Mouse (Mus musculus) heart, postnatal 0 days (tissue): Measurements from ENCODE around the gene Epas1. TPM values are rescaled to one million over a fixed set of nuclear protein-coding genes. Genes with fewer than 3 reads are reported as not detected.

Experiments
- ATAC-seq: fragments of 200-750 bp; cut with Nextera tagmentation; 2 replicates; pipeline ENCODE4 v1.8.0; 2017; ENCODE audit warnings: low read depth, moderate number of reproducible peaks, moderate library complexity; ENCODE audit not compliant: insufficient read depth
- DNase-seq: peaks from one replicate; pipeline ENCODE4 v3.0.0-alpha.2; 2016; ENCODE audit warnings: low spot score
- H3K27ac ChIP-seq: fragments of 300-500 bp; sonication (generic); 2 replicates; pipeline ENCODE4 v1.5.1; 2014; ENCODE audit warnings: low read depth, mild to moderate bottlenecking
- H3K27me3 ChIP-seq: fragments of 300-500 bp; sonication (generic); 2 replicates; pipeline ENCODE4 v1.6.1; 2014; ENCODE audit warnings: low read length, mixed read lengths; ENCODE audit not compliant: control insufficient read depth, insufficient read depth
- H3K36me3 ChIP-seq: fragments of 300-500 bp; sonication (generic); replicated peaks from 2 replicates; pipeline ENCODE4 v1.6.1; 2014; ENCODE audit warnings: low read length, mixed read lengths; ENCODE audit not compliant: control insufficient read depth, insufficient read depth
- H3K4me1 ChIP-seq: fragments of 300-500 bp; sonication (generic); 2 replicates; pipeline ENCODE4 v1.6.1; 2014; ENCODE audit warnings: antibody characterized with exemption; ENCODE audit not compliant: control insufficient read depth, insufficient read depth
- H3K4me2 ChIP-seq: fragments of 300-500 bp; sonication (generic); 2 replicates; pipeline ENCODE4 v1.6.1; 2014; ENCODE audit warnings: low read depth, mild to moderate bottlenecking, low read length, moderate library complexity
- H3K4me3 ChIP-seq: fragments of 300-500 bp; sonication (generic); 2 replicates; pipeline ENCODE4 v1.5.1; 2014; ENCODE audit warnings: low read depth, low read length
- H3K9ac ChIP-seq: fragments of 300-500 bp; sonication (generic); replicated peaks from 2 replicates; pipeline ENCODE4 v1.6.1; 2014; ENCODE audit warnings: low read depth, low read length, mixed read lengths
- H3K9me3 ChIP-seq: fragments of 300-500 bp; sonication (generic); replicated peaks from 2 replicates; pipeline ENCODE4 v1.6.1; 2016; ENCODE audit warnings: low read length; ENCODE audit not compliant: control insufficient read depth
- CTCF ChIP-seq: IDR thresholded peaks from 2 replicates; pipeline ENCODE4 v1.5.1; 2016; ENCODE audit warnings: antibody characterized with exemption, control low read depth, low read depth
- EP300 ChIP-seq: IDR thresholded peaks from 2 replicates; pipeline ENCODE4 v1.6.1; 2016; ENCODE audit warnings: antibody characterized with exemption, low read depth
- WGBS: fragments of 180-500 bp; shearing (Covaris S2); extraction: QIAGEN DNeasy Blood & Tissue Kit; methylation state at CpG from one replicate; pipeline ENCODE4 v1.1.7; 2014; 5-methylcytosine and 5-hydroxymethylcytosine counted together
- polyA plus RNA-seq: library from polyadenylated mRNA; unstranded; fragments of >200 nt; fragmentation: Nextera tagmentation; extraction: Ambion mirVana; gene quantifications from 2 replicates; pipeline ENCODE4 v1.2.1, GENCODE M21; 2015
- total RNA-seq: library from RNA; depleted of rRNA; stranded (reverse); fragments of >200 nt; gene quantifications from 2 replicates; pipeline ENCODE4 v1.2.3, GENCODE M21; 2014; ENCODE audit warnings: low replicate concordance; rRNA removed

Gene Epas1
- total and polyA plus RNA-seq, 2 experiments from 2014 or later = 9.1 to 28.7 TPM

GRCm38 (mm10) chr17:86872643-86873042 is 119.1 kb downstream of the Epas1 start:
- DNase-seq (no peak), ATAC-seq (no peak)
- Histone ChIP-seq H3K4me3 (no peak overlapping the region), H3K9me3 (no peaks in the 10 kb centered on the region), H3K36me3 (no peaks in the 10 kb centered on the region), H3K27ac (no peak overlapping the region), H3K4me1 (no peaks in the 10 kb centered on the region), H3K9ac (no peak overlapping the region), H3K27me3 (no peaks in the 10 kb centered on the region), H3K4me2 (no peak overlapping the region)
- WGBS = 54% methylated on average over 6 of the region's 6 CpGs
- TF ChIP-seq CTCF (no peak), EP300 (no peak)

DNA sequence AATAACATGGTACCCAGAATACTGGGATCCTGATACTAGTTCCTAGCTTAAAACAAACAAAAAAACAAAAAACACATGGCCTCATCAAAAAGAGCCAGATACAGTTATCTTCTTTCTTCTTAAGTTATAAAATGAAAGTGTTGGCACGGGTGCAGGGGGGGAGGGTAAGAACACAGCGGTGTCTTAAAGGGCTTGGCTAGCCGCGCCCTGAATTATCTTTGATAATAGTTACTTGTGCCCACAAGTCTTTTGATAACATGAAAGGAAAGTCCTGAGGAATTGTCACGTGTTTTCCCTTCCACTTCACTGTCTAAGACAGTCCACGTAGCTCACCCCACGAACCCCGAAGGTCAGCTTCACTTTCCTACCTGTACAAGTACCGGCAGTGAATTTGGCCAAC is 123.4 kb downstream of the Epas1 start:
- no peak for TF ChIP-seq CTCF
- TF ChIP-seq EP300 = no peak
- WGBS = 80% methylated on average over 9 of the region's 9 CpGs

DNA sequence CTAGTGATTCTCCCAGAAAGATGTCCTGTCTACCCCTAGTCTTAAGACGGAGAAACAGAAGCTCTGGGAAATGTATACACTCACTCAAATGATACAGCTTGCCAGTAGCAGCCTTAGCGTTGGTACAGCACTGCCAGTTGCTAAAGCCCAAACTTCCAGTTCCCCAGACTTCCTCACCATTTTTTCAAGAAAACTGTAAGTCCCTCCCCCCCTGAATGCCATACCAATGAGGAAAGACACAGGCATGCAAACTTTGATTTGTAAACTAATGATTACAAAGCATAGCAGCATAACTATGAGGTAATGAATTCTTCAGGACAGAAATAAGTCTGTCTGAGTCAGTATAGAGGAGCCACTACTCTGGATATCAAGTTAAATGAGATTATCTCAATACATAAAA is 124.2 kb downstream of the Epas1 start:
- no peaks in the 10 kb centered on the region for H3K27me3 ChIP-seq
- DNase-seq (peak; percentile 8), ATAC-seq (no peak)
- 63% methylated on average over 2 of the region's 2 CpGs for WGBS
- no peak overlapping the region for H3K27ac ChIP-seq
- no peak overlapping the region for H3K4me3 ChIP-seq
- H3K4me1 ChIP-seq = no peaks in the 10 kb centered on the region
- H3K9ac ChIP-seq = no peak overlapping the region
- TF ChIP-seq EP300 (no peak), CTCF (no peak)
- no peaks in the 10 kb centered on the region for H3K36me3 ChIP-seq
- no peaks in the 10 kb centered on the region for H3K9me3 ChIP-seq
- H3K4me2 ChIP-seq = no peak overlapping the region

More for the DNA sequence above, 123.4 kb downstream of the Epas1 start:
- no peak overlapping the region for H3K4me2 ChIP-seq
- DNase-seq (no peak), ATAC-seq (no peak)
- no peaks in the 10 kb centered on the region for H3K27me3 ChIP-seq
- H3K27ac ChIP-seq = no peak overlapping the region
- no peak overlapping the region for H3K9ac ChIP-seq
- H3K9me3 ChIP-seq = no peaks in the 10 kb centered on the region
- H3K4me3 ChIP-seq = no peak overlapping the region
- no peaks in the 10 kb centered on the region for H3K4me1 ChIP-seq
- H3K36me3 ChIP-seq = no peaks in the 10 kb centered on the region

DNA sequence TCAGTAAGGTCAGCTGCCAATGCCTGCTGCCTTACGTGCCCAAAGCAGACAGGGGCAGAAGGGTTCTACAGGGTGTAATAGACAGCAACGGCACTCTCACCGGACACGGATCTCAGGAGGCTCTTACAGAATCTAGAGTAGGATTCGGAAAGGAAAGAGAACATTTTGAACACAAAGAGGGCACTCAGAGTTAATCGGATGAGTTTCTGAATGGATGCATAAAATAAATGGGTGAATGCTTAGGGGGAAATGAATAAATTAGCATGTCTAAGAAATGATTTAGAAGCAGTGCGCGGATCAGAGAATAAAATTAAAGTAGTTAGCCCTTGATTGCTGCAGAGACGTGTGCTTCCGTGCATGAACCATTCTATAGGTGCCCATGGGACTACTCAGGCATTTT is 126.6 kb downstream of the Epas1 start:
- no peaks in the 10 kb centered on the region for H3K27me3 ChIP-seq
- no peaks in the 10 kb centered on the region for H3K9me3 ChIP-seq
- H3K27ac ChIP-seq = no peak overlapping the region
- DNase-seq (no peak), ATAC-seq (no peak)
- H3K36me3 ChIP-seq = no peaks in the 10 kb centered on the region
- WGBS = 83% methylated on average over 10 of the region's 10 CpGs
- no peaks in the 10 kb centered on the region for H3K4me1 ChIP-seq
- H3K9ac ChIP-seq = no peak overlapping the region
- H3K4me3 ChIP-seq = no peak overlapping the region
- TF ChIP-seq EP300 (no peak), CTCF (no peak)
- H3K4me2 ChIP-seq = no peak overlapping the region

DNA sequence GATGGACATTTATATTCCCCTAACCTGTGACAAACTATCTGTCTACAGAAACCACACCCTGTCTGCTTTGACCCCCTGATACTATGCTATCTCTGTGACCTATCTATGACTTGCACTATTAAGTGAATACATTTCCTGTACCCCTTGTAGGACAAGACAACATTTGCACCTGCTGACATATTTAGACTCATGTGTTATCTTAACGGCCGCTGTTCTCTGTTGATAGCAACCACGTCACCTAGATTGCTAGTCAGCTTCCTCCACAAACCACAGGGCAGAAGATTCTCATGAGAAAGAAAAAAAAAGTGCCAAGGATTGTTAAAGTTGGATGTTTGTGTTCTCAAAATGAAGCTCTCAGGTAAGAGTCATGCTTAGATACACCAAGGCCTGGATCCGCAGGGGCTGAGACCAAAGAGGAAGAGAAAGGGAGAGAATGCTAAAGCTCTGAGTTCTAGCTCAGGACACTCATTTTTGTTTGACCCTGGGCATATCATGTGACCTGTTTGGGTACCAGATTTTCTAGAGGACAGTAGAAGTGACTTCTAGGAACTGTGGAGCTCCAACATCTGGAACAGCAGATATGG is 127.1 kb downstream of the Epas1 start:
- H3K27me3 ChIP-seq = no peaks in the 10 kb centered on the region
- ATAC-seq (no peak), DNase-seq (no peak)
- H3K27ac ChIP-seq = no peak overlapping the region
- H3K9me3 ChIP-seq = no peaks in the 10 kb centered on the region
- no peak for TF ChIP-seq CTCF
- TF ChIP-seq EP300 = no peak
- WGBS = 50% methylated on average over 4 of the region's 4 CpGs
- no peaks in the 10 kb centered on the region for H3K4me1 ChIP-seq
- no peak overlapping the region for H3K4me2 ChIP-seq
- H3K36me3 ChIP-seq = no peaks in the 10 kb centered on the region
- H3K9ac ChIP-seq = no peak overlapping the region
- no peak overlapping the region for H3K4me3 ChIP-seq

Other genes with a start within 250 kb of the Epas1 start
- not detected in 2 replicates for gene Gm10309, start 248.5 kb upstream of the Epas1 start, total RNA-seq
- 0.10 and 0.12 TPM in 2 replicates for gene Gm10309, start 248.5 kb upstream of the Epas1 start, polyA plus RNA-seq
- not detected in 2 replicates for gene Tmem247, start 163.6 kb downstream of the Epas1 start, total RNA-seq
- gene Tmem247, start 163.6 kb downstream of the Epas1 start, polyA plus RNA-seq = not detected in 2 replicates
- gene Atp6v1e2, start 194.2 kb downstream of the Epas1 start, total RNA-seq = not detected in 2 replicates
- not detected in 2 replicates for gene Atp6v1e2, start 194.2 kb downstream of the Epas1 start, polyA plus RNA-seq
- gene Rhoq, start 209.4 kb downstream of the Epas1 start, total RNA-seq = 67.4 and 74.6 TPM in 2 replicates
- gene Rhoq, start 209.4 kb downstream of the Epas1 start, polyA plus RNA-seq = 17.6 and 18.7 TPM in 2 replicates